Mouse (Mus musculus): ENCODE data around the gene Amer3. TPM values are rescaled to one million over a fixed set of nuclear protein-coding genes. Genes with fewer than 3 reads are reported as not detected.

Gene Amer3
- polyA plus RNA-seq (2017; shearing (Covaris generic)) = 1 to 10 TPM in 1 of 2 experiments, under 1 TPM in 1; 0.34 to 1.7 TPM

GRCm38 (mm10) chr1:34578851-34579781 is at the start of gene Amer3:
Gene Amer3, plus strand, starts transcription at chr1:34579657.

GRCm38 (mm10) chr1:34535043-34535698 is 44.3 kb upstream of the Amer3 start, which contains the start of gene Cfc1:
Gene Cfc1, plus strand, starts transcription at chr1:34535648.

GRCm38 (mm10) chr1:34560843-34561242 is 18.6 kb upstream of the Amer3 start, which contains the start of gene Prss40:
Gene Prss40, minus strand, starts transcription at chr1:34560943.

Other genes starting within 250 kb of the Amer3 start
- 10 to 100 TPM; 51.3 to 59.2 TPM for gene Ccdc115, start 140.0 kb upstream of the Amer3 start, polyA plus RNA-seq (2017; shearing (Covaris generic))
- gene Imp4, start 139.8 kb upstream of the Amer3 start, polyA plus RNA-seq (2017; shearing (Covaris generic)) = 100 to 1,000 TPM; 134 to 140 TPM
- gene Ptpn18, start 119.9 kb upstream of the Amer3 start, polyA plus RNA-seq (2017; shearing (Covaris generic)) = 100 to 1,000 TPM; 256 to 264 TPM
- gene Prss39, start 81.2 kb upstream of the Amer3 start, polyA plus RNA-seq (2017; shearing (Covaris generic)) = not detected
- not detected for gene Cfc1, start 44.0 kb upstream of the Amer3 start, polyA plus RNA-seq (2017; shearing (Covaris generic))
- gene Prss40, start 18.7 kb upstream of the Amer3 start, polyA plus RNA-seq (2017; shearing (Covaris generic)) = under 1 TPM in 1 of 2 experiments, not detected in 1; 0.20 TPM

Measured in inflammation-experienced regulatory T-cells (primary cell).